Mouse (Mus musculus) neural tube, embryonic 14.5 days (tissue): Measurements from ENCODE around the gene Otop2. TPM values are rescaled to one million over a fixed set of nuclear protein-coding genes. Genes with fewer than 3 reads are reported as not detected.

Experiments used
- ATAC-seq: fragments of 200-750 bp; cut with Nextera tagmentation; 2 replicates; pipeline ENCODE4 v1.8.0; 2017; ENCODE audit warnings: low read depth, mild to moderate bottlenecking, moderate TSS enrichment, moderate library complexity
- H3K27ac ChIP-seq: fragments of 300-500 bp; sonication (generic); 2 replicates; pipeline ENCODE4 v1.5.1; 2014; ENCODE audit warnings: low read depth, mild to moderate bottlenecking, control low read depth, low read length, moderate library complexity, mixed read lengths
- H3K27me3 ChIP-seq: fragments of 300-500 bp; sonication (generic); 2 replicates; pipeline ENCODE4 v1.6.1; 2014; ENCODE audit warnings: low read length; ENCODE audit not compliant: control insufficient read depth, insufficient read depth
- H3K36me3 ChIP-seq: fragments of 300-500 bp; sonication (generic); 2 replicates; pipeline ENCODE4 v1.6.1; 2014; ENCODE audit warnings: low read length, mixed read lengths; ENCODE audit not compliant: control insufficient read depth, insufficient read depth
- H3K4me1 ChIP-seq: fragments of 300-500 bp; sonication (generic); 2 replicates; pipeline ENCODE4 v1.6.1; 2014; ENCODE audit warnings: low read length; ENCODE audit not compliant: control insufficient read depth, insufficient read depth
- H3K4me2 ChIP-seq: fragments of 300-500 bp; sonication (generic); 2 replicates; pipeline ENCODE4 v1.6.1; 2014; ENCODE audit warnings: mild to moderate bottlenecking, low read depth, low read length, control low read depth
- H3K4me3 ChIP-seq: fragments of 300-500 bp; sonication (generic); 2 replicates; pipeline ENCODE4 v1.5.1; 2014; ENCODE audit warnings: low read depth, low read length, control low read depth, mixed read lengths
- H3K9ac ChIP-seq: fragments of 300-500 bp; sonication (generic); replicated peaks from 2 replicates; pipeline ENCODE4 v1.6.1; 2014; ENCODE audit warnings: low read depth, mild to moderate bottlenecking, control low read depth, low read length, mixed read lengths
- H3K9me3 ChIP-seq: fragments of 300-500 bp; sonication (generic); 2 replicates; pipeline ENCODE4 v1.6.1; 2016; ENCODE audit warnings: low read length; ENCODE audit not compliant: control insufficient read depth
- WGBS: fragments of 180-500 bp; shearing (Covaris S2); extraction: QIAGEN DNeasy Blood & Tissue Kit; methylation state at CpG from one replicate; pipeline ENCODE4 v1.1.7; 2014; 5-methylcytosine and 5-hydroxymethylcytosine counted together
- polyA plus RNA-seq: library from polyadenylated mRNA; unstranded; fragments of >200 nt; fragmentation: Nextera tagmentation; extraction: Ambion mirVana; gene quantifications from 2 replicates; pipeline ENCODE4 v1.2.1, GENCODE M21; 2014

The Otop2 gene
- polyA plus RNA-seq, 1 experiment from 2014 or later, result 0.12 TPM

- H3K27ac ChIP-seq, result no peak overlapping the region
- 16% methylated on average over 12 of the region's 12 CpGs for WGBS
- no peak overlapping the region for H3K4me2 ChIP-seq
- no peaks in the 10 kb centered on the region for H3K4me1 ChIP-seq
- no peak overlapping the region for H3K4me3 ChIP-seq
- no peaks in the 10 kb centered on the region for H3K9me3 ChIP-seq
- no peak overlapping the region for H3K9ac ChIP-seq
- H3K27me3 ChIP-seq, result no peaks in the 10 kb centered on the region
- 0 out of 2 replicates have a peak, but pooled peaks cover 6% of the 10 kb centered on the region for H3K36me3 ChIP-seq
- no peak for ATAC-seq
Observed at GRCm38 (mm10) chr11:115344967-115345366, 38.0 kb downstream of the Otop2 start.

GRCm38 (mm10) chr11:115345515-115345914, 38.6 kb downstream of the Otop2 start:
- Histone ChIP-seq H3K27me3 (no peaks in the 10 kb centered on the region), H3K4me3 (no peak overlapping the region), H3K36me3 (0 out of 2 replicates have a peak, but pooled peaks cover 7% of the 10 kb centered on the region), H3K9me3 (no peaks in the 10 kb centered on the region), H3K27ac (no peak overlapping the region), H3K9ac (no peak overlapping the region), H3K4me1 (no peaks in the 10 kb centered on the region), H3K4me2 (no peak overlapping the region)
- 48% methylated on average over 7 of the region's 7 CpGs for WGBS
- no peak for ATAC-seq

DNA sequence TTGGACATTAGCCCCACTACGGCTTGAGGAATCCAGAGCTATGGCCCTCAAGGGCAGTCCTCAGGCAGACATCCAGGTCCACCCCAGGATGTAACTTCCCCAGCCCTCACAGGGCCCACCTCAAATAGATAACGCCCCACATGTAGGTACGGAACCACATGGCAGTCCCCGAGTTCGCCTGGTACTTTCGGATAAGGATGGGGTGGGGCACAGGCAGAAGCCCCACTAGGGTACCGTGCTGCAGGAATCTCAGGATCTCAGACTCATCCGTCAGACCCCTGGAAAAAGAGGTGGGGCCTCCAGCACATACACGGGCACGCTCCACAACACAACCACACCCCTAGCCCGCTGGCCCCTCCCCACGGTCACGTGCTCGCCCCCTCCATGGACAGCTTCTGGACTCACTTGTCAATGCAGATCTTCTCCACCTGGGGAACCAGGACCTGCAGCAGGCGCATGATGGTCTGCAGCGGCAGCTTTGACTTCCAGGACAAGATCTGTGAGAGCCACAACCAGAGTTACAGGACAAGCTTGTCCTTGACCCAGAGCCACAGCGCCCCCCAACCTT, 41.8 kb downstream of the Otop2 start:
- H3K4me1 ChIP-seq, result no peaks in the 10 kb centered on the region
- no peak overlapping the region for H3K4me3 ChIP-seq
- 58% methylated on average over 17 of the region's 17 CpGs for WGBS
- no peak overlapping the region for H3K9ac ChIP-seq
- H3K9me3 ChIP-seq, result no peaks in the 10 kb centered on the region
- no peak for ATAC-seq
- no peak overlapping the region for H3K4me2 ChIP-seq
- H3K27me3 ChIP-seq, result no peaks in the 10 kb centered on the region; the same call in 1 of the 2 replicates
- H3K27ac ChIP-seq, result no peak overlapping the region
- H3K36me3 ChIP-seq, result peaks cover 18% of the 10 kb centered on the region

DNA sequence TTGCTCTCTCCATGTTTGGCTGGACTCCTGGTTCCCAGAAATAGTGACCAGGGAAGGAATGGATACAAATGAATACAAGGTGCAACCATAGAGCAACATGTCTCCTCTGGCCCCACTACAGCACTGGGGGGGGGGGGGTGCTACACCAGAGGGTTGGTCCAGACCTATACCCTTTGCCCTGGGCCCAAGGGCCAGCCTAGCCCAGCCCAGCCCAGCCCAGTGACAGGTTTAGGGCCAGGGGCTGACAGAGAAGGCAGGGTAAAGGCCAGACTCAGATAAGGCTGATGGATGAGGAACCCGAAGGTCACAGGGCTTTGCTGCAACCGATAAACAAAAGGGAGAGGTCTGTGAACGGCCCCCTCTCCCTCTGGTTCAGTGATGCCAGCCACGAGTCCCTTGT, 43.0 kb downstream of the Otop2 start:
- Histone ChIP-seq H3K4me2 (no peak overlapping the region), H3K4me3 (no peak overlapping the region), H3K9me3 (no peaks in the 10 kb centered on the region), H3K27me3 (no peaks in the 10 kb centered on the region; the same call in 1 of the 2 replicates), H3K36me3 (peaks cover 18% of the 10 kb centered on the region), H3K4me1 (no peaks in the 10 kb centered on the region), H3K27ac (no peak overlapping the region), H3K9ac (no peak overlapping the region)
- no peak for ATAC-seq
- WGBS, result 75% methylated on average over 4 of the region's 4 CpGs

GRCm38 (mm10) chr11:115353375-115353774, 46.4 kb downstream of the Otop2 start:
- 90% methylated on average over 5 of the region's 5 CpGs for WGBS
- no peaks in the 10 kb centered on the region for H3K4me1 ChIP-seq
- H3K36me3 ChIP-seq, result peaks cover 24% of the 10 kb centered on the region
- H3K27ac ChIP-seq, result no peak overlapping the region
- no peaks in the 10 kb centered on the region for H3K9me3 ChIP-seq
- no peak for ATAC-seq
- no peak overlapping the region for H3K4me3 ChIP-seq
- no peaks in the 10 kb centered on the region; the same call in 1 of the 2 replicates for H3K27me3 ChIP-seq
- H3K9ac ChIP-seq, result no peak overlapping the region
- H3K4me2 ChIP-seq, result no peak overlapping the region

- Histone ChIP-seq H3K4me2 (no peak overlapping the region), H3K4me1 (peaks cover 3% of the 10 kb centered on the region; the same call in 1 of the 2 replicates), H3K36me3 (peaks cover 20% of the 10 kb centered on the region), H3K9me3 (no peaks in the 10 kb centered on the region), H3K27me3 (no peaks in the 10 kb centered on the region; the same call in 1 of the 2 replicates), H3K27ac (no peak overlapping the region), H3K9ac (no peak overlapping the region), H3K4me3 (no peak overlapping the region)
- WGBS, result 7% methylated on average over 8 of the region's 8 CpGs
- peak; percentile 48; the same call in 1 of the 2 replicates for ATAC-seq
Observed at GRCm38 (mm10) chr11:115354183-115354582, 47.2 kb downstream of the Otop2 start.

- WGBS, result 15% methylated on average over 5 of the region's 5 CpGs
- Histone ChIP-seq H3K4me3 (no peak overlapping the region), H3K4me1 (peaks cover 3% of the 10 kb centered on the region; the same call in 1 of the 2 replicates), H3K27ac (peak overlapping the region; percentile 1; the same call in 1 of the 2 replicates), H3K27me3 (no peaks in the 10 kb centered on the region), H3K9me3 (no peaks in the 10 kb centered on the region), H3K9ac (no peak overlapping the region), H3K36me3 (peaks cover 6% of the 10 kb centered on the region), H3K4me2 (no peak overlapping the region)
- peak; percentile 50; the same call in 1 of the 2 replicates for ATAC-seq
Observed at GRCm38 (mm10) chr11:115358468-115358867, 51.5 kb downstream of the Otop2 start.

- Histone ChIP-seq H3K27me3 (no peaks in the 10 kb centered on the region), H3K9me3 (no peaks in the 10 kb centered on the region), H3K27ac (0 out of 2 replicates have a peak overlapping the region, but pooled peaks have one; percentile 28), H3K36me3 (peaks cover 6% of the 10 kb centered on the region), H3K9ac (no peak overlapping the region; the same call in 1 of the 2 replicates), H3K4me1 (peaks cover 3% of the 10 kb centered on the region; the same call in 1 of the 2 replicates), H3K4me2 (no peak overlapping the region), H3K4me3 (no peak overlapping the region)
- 31% methylated on average over 3 of the region's 3 CpGs for WGBS
- peak; percentile 29; the same call in 1 of the 2 replicates for ATAC-seq
Observed at GRCm38 (mm10) chr11:115359293-115359692, 52.3 kb downstream of the Otop2 start.

DNA sequence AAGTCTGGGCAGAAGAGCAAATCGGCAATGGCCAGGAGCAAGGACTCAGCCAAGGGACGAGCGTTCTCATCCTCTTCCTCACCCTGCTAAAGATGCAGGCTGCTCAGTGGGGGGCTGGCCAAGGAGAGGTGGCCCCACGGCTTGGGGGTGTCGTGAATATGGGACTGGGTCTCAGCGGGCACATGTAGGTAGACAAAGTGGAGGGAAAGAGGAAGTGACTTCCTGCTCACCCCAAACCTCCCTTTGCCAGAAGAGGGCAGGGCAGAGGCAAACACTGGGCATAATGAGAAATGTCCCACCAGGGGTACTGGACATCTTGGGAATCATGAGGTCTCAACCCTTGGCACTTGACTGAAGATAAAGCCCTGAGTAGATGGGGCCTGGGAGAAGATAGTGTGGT, 52.8 kb downstream of the Otop2 start:
- Histone ChIP-seq H3K9ac (no peak overlapping the region), H3K27me3 (no peaks in the 10 kb centered on the region), H3K9me3 (no peaks in the 10 kb centered on the region), H3K36me3 (peaks cover 6% of the 10 kb centered on the region), H3K4me1 (peaks cover 3% of the 10 kb centered on the region; the same call in 1 of the 2 replicates), H3K27ac (0 out of 2 replicates have a peak overlapping the region, but pooled peaks have one; percentile 28), H3K4me3 (no peak overlapping the region), H3K4me2 (no peak overlapping the region)
- ATAC-seq, result no peak
- 71% methylated on average over 6 of the region's 6 CpGs for WGBS
